In genomic region chr10:116113867-116114474, GRCm38 (mm10) we compare ENCODE assay signal across 25 mouse cellular contexts. TPM values are rescaled to one million over a fixed set of nuclear protein-coding genes. Genes with fewer than 3 reads are reported as not detected.
DNase-seq lines count a peak whose midpoint lies in the region; TF ChIP-seq lines count a peak whose summit lies in the region.
"Had no signal": no experiment of that assay in that cellular context is flagged by ENCODE, and none has a peak within 500 bp of the region (broad histone marks: within the 10 kb centered on the region; RNA-seq: fewer than 3 reads in every experiment).

Gene 4933416C03Rik (minus strand): TSS chr10:116113917.

- TF ChIP-seq EP300 in ES-Bruce4 (IDR thresholded peaks at IDR 0.05; ENCODE audit: insufficient read depth, low read depth, low read length): no peak

- H3K9ac ChIP-seq in ES-Bruce4 (ENCODE audit: low read depth, poor library complexity, severe bottlenecking): no peak within 1 kb of the TSS
- H3K9ac ChIP-seq: embryonic facial prominence, embryonic 12.5 days; forebrain, embryonic 15.5 days; heart, embryonic 15.5 days; hindbrain, embryonic 13.5 days had no signal

- H3K36me3 ChIP-seq in ES-Bruce4 (ENCODE audit: control insufficient read depth, insufficient read depth, low read length, poor library complexity, severe bottlenecking): no peaks in the 10 kb centered on the region
- H3K36me3 ChIP-seq: embryonic facial prominence, embryonic 12.5 days; forebrain, embryonic 15.5 days; heart, embryonic 15.5 days had no signal

- no peaks in the 10 kb centered on the region for H3K9me3 ChIP-seq in ES-Bruce4 (replicated peaks; ENCODE audit: control insufficient read depth, insufficient read depth, low read length, poor library complexity, severe bottlenecking)
- H3K9me3 ChIP-seq: embryonic facial prominence, embryonic 12.5 days; forebrain, embryonic 15.5 days; heart, embryonic 15.5 days had no signal

- H3K27me3 ChIP-seq in ES-Bruce4 (ENCODE audit: control insufficient read depth, insufficient read depth, low read length, poor library complexity, severe bottlenecking): no peaks in the 10 kb centered on the region; the same call in 1 of the 2 replicates
- H3K27me3 ChIP-seq: embryonic facial prominence, embryonic 12.5 days; forebrain, embryonic 15.5 days; heart, embryonic 15.5 days; hindbrain, embryonic 13.5 days had no signal

- TF ChIP-seq POLR2A in ES-Bruce4 (IDR thresholded peaks at IDR 0.05; ENCODE audit: insufficient read depth, low read length): no peak

- peak; percentile 14 to 62 for DNase-seq in spleen, postnatal 4 days (ENCODE audit: low spot score in 2 of 2)
- no peak for DNase-seq in spleen, adult 18-20 months
- peak; percentile 19 for DNase-seq in R1 (ENCODE audit: low read depth, low spot score)
- no peak for DNase-seq in kidney, postnatal 14 days
- DNase-seq in adrenal gland, adult 2 months: no peak
- no peak for DNase-seq in right cerebral cortex, adult 2 months (ENCODE audit: low spot score in 2 of 2)
- DNase-seq: adrenal gland, adult 8-10 months; adrenal gland, postnatal 36 days; cerebellum, adult 8-10 months; cerebellum, postnatal 14 days; embryo, embryonic 11 days; gastrocnemius, postnatal 14 days; heart, adult 2 months had no signal

- no peaks in the 10 kb centered on the region for H3K4me1 ChIP-seq in ES-Bruce4 (ENCODE audit: control insufficient read depth, insufficient read depth, low read length)
- H3K4me1 ChIP-seq: embryonic facial prominence, embryonic 12.5 days; forebrain, embryonic 15.5 days; heart, embryonic 15.5 days; hindbrain, embryonic 13.5 days had no signal

- H3K4me3 ChIP-seq in ES-Bruce4 (ENCODE audit: low read depth, low read length): peak within 1 kb of the TSS; percentile 58
- H3K4me3 ChIP-seq: embryonic facial prominence, embryonic 12.5 days; forebrain, embryonic 15.5 days; heart, adult 2 months; heart, embryonic 15.5 days; hindbrain, embryonic 13.5 days had no signal

- no peak within 1 kb of the TSS for H3K27ac ChIP-seq in ES-Bruce4 (ENCODE audit: insufficient read depth, low read length)
- H3K27ac ChIP-seq: embryonic facial prominence, embryonic 12.5 days; forebrain, embryonic 15.5 days; heart, adult 2 months; heart, embryonic 15.5 days; hindbrain, embryonic 13.5 days; hindbrain, postnatal 0 days had no signal

- no peak for TF ChIP-seq CTCF in ES-Bruce4 (IDR thresholded peaks at IDR 0.05; ENCODE audit: low read depth, low read length)

RNA-seq across cellular contexts. Expression of gene 4933416C03Rik, which starts in this region (rescaled TPM):
- polyA plus RNA-seq in ES-Bruce4 (2011; ENCODE audit: insufficient read depth, insufficient read length, low read depth, missing spikeins): not detected in 2 replicates
- not detected for total RNA-seq in adrenal gland, adult 2 months (2021)
- polyA plus RNA-seq in adrenal gland, adult 2 months (2012; rRNA removed): not detected in 2 replicates
- total RNA-seq: adrenal gland, adult 8-10 months; adrenal gland, postnatal 36 days; common myeloid progenitor, adult 5-6 weeks; gastrocnemius, postnatal 14 days; heart, adult 2 months; heart, postnatal 14 days; hematopoietic stem cell, adult 5-6 weeks; hindbrain, postnatal 0 days had no signal
- polyA plus RNA-seq: embryonic facial prominence, embryonic 12.5 days; forebrain, embryonic 11.5 days; heart, adult 2 months; heart, embryonic 11.5 days; heart, embryonic 15.5 days; hindbrain, embryonic 13.5 days; intestine, embryonic 14.5 days had no signal

Comparison
In these comparisons a context has a peak if more than half of its experiments do, and no peak if none do; other contexts are left out.
1. DNase-seq: peak in spleen, postnatal 4 days (2 of 2) and R1 (single experiment); none in spleen, adult 18-20 months (0 of 2), kidney, postnatal 14 days (single experiment), adrenal gland, adult 2 months (single experiment) and right cerebral cortex, adult 2 months (0 of 2).